Mouse (Mus musculus) forelimb bud, embryonic 11.5 days (tissue): ENCODE measurements around the gene Reps1.

Experiments used
- DNase-seq: peaks from one replicate; pipeline ENCODE4 v3.0.0-alpha.2; 2012; ENCODE audit warnings: low read depth, low spot score

Reps1 gene

GRCm38 (mm10) chr10:18055696-18056390 is at the start of gene Reps1:
Gene Reps1 (plus strand): TSS chr10:18055861.
- DNase-seq = peak; percentile 28

GRCm38 (mm10) chr10:18006756-18007155 is 48.9 kb upstream of the Reps1 start:
- no peak for DNase-seq

- no peak for DNase-seq
These were observed 48.4 kb upstream of the Reps1 start for GRCm38 (mm10) chr10:18007243-18007642.

- DNase-seq = no peak
These were observed 47.5 kb upstream of the Reps1 start for GRCm38 (mm10) chr10:18008118-18008517.

GRCm38 (mm10) chr10:18009744-18010143 is 45.9 kb upstream of the Reps1 start:
- no peak for DNase-seq

GRCm38 (mm10) chr10:18011761-18012160 is 43.9 kb upstream of the Reps1 start:
- no peak for DNase-seq

- no peak for DNase-seq
These were observed 35.2 kb upstream of the Reps1 start for GRCm38 (mm10) chr10:18020443-18020842.

- no peak for DNase-seq
These were observed 34.8 kb upstream of the Reps1 start for GRCm38 (mm10) chr10:18020846-18021245.

GRCm38 (mm10) chr10:18021576-18022311 is 33.9 kb upstream of the Reps1 start:
- DNase-seq = no peak

GRCm38 (mm10) chr10:18022312-18022711 is 33.3 kb upstream of the Reps1 start:
- peak; percentile 83 for DNase-seq

- DNase-seq = peak; percentile 84
These were observed 32.8 kb upstream of the Reps1 start, which contains the start of gene Abracl for GRCm38 (mm10) chr10:18022741-18023347. Gene Abracl (minus strand): TSS chr10:18023288.

GRCm38 (mm10) chr10:18034408-18034807 is 21.3 kb upstream of the Reps1 start:
- DNase-seq = no peak

GRCm38 (mm10) chr10:18036849-18037248 is 18.8 kb upstream of the Reps1 start:
- no peak for DNase-seq

- DNase-seq = no peak
These were observed 9.3 kb upstream of the Reps1 start for GRCm38 (mm10) chr10:18046380-18046779.

GRCm38 (mm10) chr10:18047380-18048146 is 8.1 kb upstream of the Reps1 start:
- no peak for DNase-seq

GRCm38 (mm10) chr10:18055009-18055695 is 509 bp upstream of the Reps1 start:
- peak; percentile 78 for DNase-seq

- peak; percentile 27 for DNase-seq
These were observed 707 bp downstream of the Reps1 start for GRCm38 (mm10) chr10:18056391-18056745.

- no peak for DNase-seq
These were observed 3.1 kb downstream of the Reps1 start for GRCm38 (mm10) chr10:18058681-18059338.

GRCm38 (mm10) chr10:18059807-18060206 is 4.1 kb downstream of the Reps1 start:
- no peak for DNase-seq

- DNase-seq = no peak
These were observed 5.1 kb downstream of the Reps1 start for GRCm38 (mm10) chr10:18060778-18061177.

- no peak for DNase-seq
These were observed 5.9 kb downstream of the Reps1 start for GRCm38 (mm10) chr10:18061533-18061932.
